Mouse (Mus musculus) small intestine, adult 2 months (tissue): ENCODE results near the gene Gpr55.

Experiments
- CTCF ChIP-seq: fragments of 200-500 bp; IDR thresholded peaks from 2 replicates; pipeline ENCODE4 v1.5.1; 2012; ENCODE audit warnings: low read depth, mild to moderate bottlenecking, control low read depth, inconsistent platforms, low read length, moderate library complexity, mixed read lengths; ENCODE audit not compliant: insufficient replicate concordance, insufficient read length; ENCODE audit errors: extremely low read depth
- POLR2A ChIP-seq: fragments of 200-500 bp; IDR thresholded peaks from 2 replicates; pipeline ENCODE4 v1.6.1; 2012; ENCODE audit warnings: low read depth, mild to moderate bottlenecking, control low read depth, inconsistent platforms, low read length, moderate library complexity

DNA sequence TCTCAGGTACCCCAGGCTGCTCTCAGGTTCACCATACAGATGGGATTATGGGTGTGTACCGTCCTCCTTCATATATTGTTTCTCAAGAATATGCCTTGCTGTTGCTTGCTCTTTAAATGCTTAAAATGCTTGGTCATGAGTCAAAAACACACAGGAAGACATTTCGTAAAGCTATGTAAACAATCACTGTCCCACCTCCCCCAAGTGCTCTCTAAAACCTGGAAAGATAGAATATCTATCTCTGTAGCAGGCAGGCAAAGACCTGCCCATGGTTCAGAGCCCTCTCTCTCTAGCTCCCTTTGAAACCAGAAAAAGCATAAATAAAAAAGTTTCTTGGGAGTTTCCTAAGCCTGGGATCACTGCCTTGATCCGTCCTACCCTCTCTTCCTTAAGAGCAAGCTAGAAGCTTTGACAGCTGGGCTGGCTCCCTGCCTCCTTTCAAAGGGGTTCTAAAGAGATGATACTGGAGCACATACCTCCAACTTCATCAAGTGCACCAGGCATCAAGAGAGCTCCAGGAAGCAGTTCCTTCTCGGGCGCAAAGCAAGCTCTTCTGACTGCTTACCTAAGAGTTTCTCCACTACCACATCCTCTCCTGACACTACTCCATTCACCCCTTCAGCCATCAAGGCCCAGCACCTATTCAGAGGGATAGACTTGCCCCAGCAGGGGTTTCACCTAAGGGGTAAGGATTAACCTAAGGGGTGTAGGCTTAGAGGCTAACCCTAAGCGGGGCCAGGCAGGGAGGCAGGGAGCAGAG is 1.5 kb downstream of the Gpr55 start:
- TF ChIP-seq CTCF = no peak
- no peak for TF ChIP-seq POLR2A
